Mouse (Mus musculus) midbrain, embryonic 14.5 days (tissue): ENCODE data around the gene Angptl2. TPM values are rescaled to one million over a fixed set of nuclear protein-coding genes. Genes with fewer than 3 reads are reported as not detected.

Experiments
- ATAC-seq: fragments of 200-750 bp; cut with Nextera tagmentation; 2 replicates; pipeline ENCODE4 v1.8.0; 2017; ENCODE audit warnings: moderate number of reproducible peaks, moderate library complexity; ENCODE audit not compliant: low FRiP score, low TSS enrichment
- DNase-seq: peaks from one replicate; pipeline ENCODE4 v3.0.0-alpha.2; 2015
- H3K27ac ChIP-seq: fragments of 300-500 bp; sonication (generic); replicated peaks from 2 replicates; pipeline ENCODE4 v1.5.1; 2014; ENCODE audit warnings: mild to moderate bottlenecking, low read depth, low read length, moderate library complexity
- H3K27me3 ChIP-seq: fragments of 300-500 bp; sonication (generic); 2 replicates; pipeline ENCODE4 v1.6.1; 2014; ENCODE audit warnings: low read length, control low read depth, mixed read lengths; ENCODE audit not compliant: control insufficient read depth, insufficient read depth
- H3K36me3 ChIP-seq: fragments of 300-500 bp; sonication (generic); 2 replicates; pipeline ENCODE4 v1.6.1; 2014; ENCODE audit warnings: low read length, control low read depth; ENCODE audit not compliant: control insufficient read depth, insufficient read depth
- H3K4me1 ChIP-seq: fragments of 300-500 bp; sonication (generic); 2 replicates; pipeline ENCODE4 v1.6.1; 2014; ENCODE audit warnings: mild to moderate bottlenecking, antibody characterized with exemption, low read length, control low read depth; ENCODE audit not compliant: control insufficient read depth, insufficient read depth
- H3K4me2 ChIP-seq: fragments of 300-500 bp; sonication (generic); 2 replicates; pipeline ENCODE4 v1.6.1; 2014; ENCODE audit warnings: mild to moderate bottlenecking, low read length, moderate library complexity
- H3K4me3 ChIP-seq: fragments of 300-500 bp; sonication (generic); replicated peaks from 2 replicates; pipeline ENCODE4 v1.5.1; 2014; ENCODE audit warnings: low read depth, low read length
- H3K9ac ChIP-seq: fragments of 300-500 bp; sonication (generic); replicated peaks from 2 replicates; pipeline ENCODE4 v1.6.1; 2014; ENCODE audit warnings: mild to moderate bottlenecking, low read length, moderate library complexity
- H3K9me3 ChIP-seq: fragments of 300-500 bp; sonication (generic); 2 replicates; pipeline ENCODE4 v1.6.1; 2016; ENCODE audit warnings: low read length, control low read depth, mixed read lengths; ENCODE audit not compliant: control insufficient read depth
- WGBS: fragments of 180-500 bp; shearing (Covaris S2); extraction: QIAGEN DNeasy Blood & Tissue Kit; methylation state at CpG from one replicate; pipeline ENCODE4 v1.1.7; 2014; 5-methylcytosine and 5-hydroxymethylcytosine counted together
- polyA plus RNA-seq: library from polyadenylated mRNA; unstranded; fragments of >200 nt; fragmentation: Nextera tagmentation; extraction: Ambion mirVana; gene quantifications from 2 replicates; pipeline ENCODE4 v1.2.1, GENCODE M21; 2014

Gene Angptl2
- polyA plus RNA-seq, 1 experiment from 2014 or later: 10.1 TPM

DNA sequence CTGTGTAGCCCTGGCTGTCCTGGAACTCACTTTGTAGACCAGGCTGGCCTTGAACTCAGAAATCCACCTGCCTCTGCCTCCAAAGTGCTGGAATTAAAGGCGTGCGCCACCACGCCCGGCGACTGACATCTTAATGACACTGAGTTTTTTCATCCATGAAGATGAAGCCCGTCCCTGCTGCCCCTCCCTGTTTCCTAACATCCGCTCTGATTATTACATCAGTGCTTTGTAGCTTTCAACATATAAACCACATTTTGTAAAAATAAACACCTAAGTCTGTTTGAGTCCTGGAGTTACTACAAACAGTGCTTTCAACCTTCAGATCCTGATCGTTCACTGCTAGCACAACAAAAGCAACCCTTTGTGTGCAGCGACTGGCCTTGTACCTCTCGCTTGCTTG, 63.9 kb downstream of the Angptl2 start:
- ATAC-seq: no peak
- 87% methylated on average over 10 of the region's 10 CpGs for WGBS
- H3K4me1 ChIP-seq: no peaks in the 10 kb centered on the region
- H3K9ac ChIP-seq: no peak overlapping the region
- DNase-seq: no peak
- H3K36me3 ChIP-seq: peaks cover 36% of the 10 kb centered on the region
- no peaks in the 10 kb centered on the region for H3K9me3 ChIP-seq
- no peak overlapping the region for H3K4me2 ChIP-seq
- no peak overlapping the region for H3K27ac ChIP-seq
- no peaks in the 10 kb centered on the region for H3K27me3 ChIP-seq
- no peak overlapping the region for H3K4me3 ChIP-seq

DNA sequence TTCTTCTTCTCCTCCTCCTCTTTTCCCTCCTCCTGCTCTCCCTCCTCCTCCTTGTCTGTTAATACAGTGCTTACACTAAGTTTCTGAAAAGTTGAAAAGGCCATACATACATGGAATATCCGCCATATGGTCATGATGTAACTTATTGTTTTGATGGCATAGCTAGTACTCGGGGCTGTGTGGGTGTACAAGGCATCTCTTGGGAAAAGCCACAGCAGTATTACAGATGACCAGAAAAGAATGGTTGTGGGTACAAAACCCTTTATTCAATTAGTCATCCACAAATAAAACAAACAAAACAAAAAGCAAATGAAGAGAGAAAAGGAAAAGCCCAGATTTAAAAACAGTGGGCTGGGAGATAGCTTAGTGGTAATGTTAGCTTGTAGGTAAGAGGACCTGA, 64.7 kb downstream of the Angptl2 start:
- Histone ChIP-seq H3K9ac (no peak overlapping the region), H3K36me3 (peaks cover 31% of the 10 kb centered on the region), H3K27ac (no peak overlapping the region), H3K4me3 (no peak overlapping the region), H3K27me3 (no peaks in the 10 kb centered on the region), H3K4me2 (no peak overlapping the region), H3K9me3 (no peaks in the 10 kb centered on the region), H3K4me1 (no peaks in the 10 kb centered on the region)
- WGBS: 88% methylated on average over 2 of the region's 2 CpGs
- no peak for DNase-seq
- ATAC-seq: no peak

DNA sequence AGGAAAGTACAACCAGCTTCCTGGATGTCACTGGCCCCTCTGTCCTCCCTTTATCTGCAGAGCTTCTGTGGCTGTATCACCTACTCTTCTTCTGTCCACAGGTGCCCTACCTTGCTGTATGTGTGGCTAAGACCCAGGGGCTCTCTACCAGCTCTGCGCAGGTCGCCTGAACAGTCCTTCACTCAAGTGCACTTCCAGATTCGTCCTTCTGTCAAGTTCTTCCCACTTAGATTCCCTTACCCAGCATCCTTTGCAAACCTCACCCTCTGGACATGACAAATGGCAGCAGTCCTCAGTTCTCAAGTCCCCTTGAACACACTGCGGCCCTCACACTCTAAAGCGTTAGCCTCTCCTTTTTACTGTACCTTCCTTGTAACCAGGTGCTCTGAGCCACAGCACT, 65.9 kb downstream of the Angptl2 start:
- H3K36me3 ChIP-seq: peaks cover 31% of the 10 kb centered on the region
- no peaks in the 10 kb centered on the region for H3K9me3 ChIP-seq
- no peak overlapping the region for H3K9ac ChIP-seq
- H3K4me3 ChIP-seq: no peak overlapping the region
- H3K27me3 ChIP-seq: no peaks in the 10 kb centered on the region
- no peaks in the 10 kb centered on the region for H3K4me1 ChIP-seq
- no peak overlapping the region for H3K27ac ChIP-seq
- ATAC-seq (no peak), DNase-seq (no peak)
- WGBS: 84% methylated on average over 5 of the region's 5 CpGs
- no peak overlapping the region for H3K4me2 ChIP-seq

DNA sequence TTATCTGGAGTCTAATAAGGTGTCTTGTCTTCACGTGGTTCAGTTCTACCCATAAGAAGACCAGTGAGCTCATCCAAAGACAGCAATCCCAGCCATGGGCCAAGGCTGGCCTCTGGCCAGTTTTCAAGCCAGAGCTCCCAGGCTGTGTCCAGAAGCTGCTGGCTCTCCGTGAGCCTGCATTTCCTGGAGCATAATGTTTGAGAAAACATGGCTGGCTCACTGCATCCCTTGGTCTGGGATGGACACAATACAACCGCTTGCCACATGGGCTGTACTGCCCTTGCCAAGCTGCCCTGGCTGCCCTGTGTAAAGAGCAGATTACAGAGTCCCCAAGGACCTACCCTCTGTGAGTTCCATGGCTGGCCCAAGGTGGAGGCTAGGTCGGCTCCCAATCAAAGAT, 67.0 kb downstream of the Angptl2 start:
- DNase-seq: peak; percentile 21
- Histone ChIP-seq H3K27me3 (no peaks in the 10 kb centered on the region), H3K9ac (no peak overlapping the region), H3K36me3 (peaks cover 27% of the 10 kb centered on the region), H3K4me3 (no peak overlapping the region), H3K4me1 (no peaks in the 10 kb centered on the region), H3K27ac (no peak overlapping the region), H3K9me3 (peaks cover 3% of the 10 kb centered on the region; the same call in 1 of the 2 replicates), H3K4me2 (no peak overlapping the region)
- WGBS: 79% methylated on average over 4 of the region's 4 CpGs
- ATAC-seq: no peak

DNA sequence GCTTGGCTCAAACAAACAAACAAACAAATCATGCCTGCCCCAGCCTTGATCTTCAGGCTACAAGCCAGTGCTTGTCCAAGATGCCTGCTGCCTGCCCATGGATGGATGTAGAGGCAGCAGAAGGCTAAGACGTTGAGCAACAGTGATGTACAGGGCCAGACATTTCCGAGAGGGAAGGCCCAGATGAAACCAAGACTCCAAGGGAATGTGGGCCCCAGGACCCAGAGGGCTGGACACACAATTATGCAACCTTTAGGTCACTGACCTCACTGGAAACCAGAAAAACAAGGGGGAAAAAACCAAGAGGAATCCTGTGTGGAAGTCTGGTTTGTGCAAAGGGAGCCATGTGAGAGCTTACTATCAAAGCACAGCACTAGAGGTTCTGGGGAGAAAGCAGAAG, 67.8 kb downstream of the Angptl2 start:
- H3K27ac ChIP-seq: no peak overlapping the region
- no peak overlapping the region for H3K4me3 ChIP-seq
- WGBS: 86% methylated on average over 2 of the region's 2 CpGs
- ATAC-seq (no peak), DNase-seq (no peak)
- no peak overlapping the region for H3K4me2 ChIP-seq
- H3K4me1 ChIP-seq: no peaks in the 10 kb centered on the region
- H3K9ac ChIP-seq: no peak overlapping the region
- peaks cover 3% of the 10 kb centered on the region; the same call in 1 of the 2 replicates for H3K9me3 ChIP-seq
- H3K36me3 ChIP-seq: peaks cover 27% of the 10 kb centered on the region
- no peaks in the 10 kb centered on the region for H3K27me3 ChIP-seq

DNA sequence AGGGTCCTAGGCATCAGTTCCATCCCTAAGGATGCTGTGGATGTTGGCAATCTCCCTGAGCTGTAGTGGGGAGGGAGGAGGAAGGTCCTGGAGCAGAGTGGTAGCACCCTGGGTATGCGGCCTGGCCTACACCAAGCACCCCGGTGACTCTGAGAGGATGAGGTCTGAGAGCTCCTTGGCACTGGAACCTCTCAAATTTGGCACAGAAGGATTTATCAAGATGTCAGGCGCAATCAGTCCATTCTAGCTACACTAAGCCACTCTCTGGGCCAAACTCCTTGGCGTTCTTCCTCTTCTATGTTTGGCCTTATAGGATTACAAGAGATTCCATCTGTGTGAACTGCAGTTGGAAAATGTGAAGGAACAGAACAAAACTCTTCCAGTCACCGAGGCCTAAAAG, 73.0 kb downstream of the Angptl2 start:
- no peak for ATAC-seq
- peaks cover 11% of the 10 kb centered on the region for H3K36me3 ChIP-seq
- H3K27ac ChIP-seq: no peak overlapping the region
- no peaks in the 10 kb centered on the region for H3K27me3 ChIP-seq
- H3K4me1 ChIP-seq: peaks cover 6% of the 10 kb centered on the region; the same call in 1 of the 2 replicates
- H3K4me3 ChIP-seq: no peak overlapping the region
- 91% methylated on average over 5 of the region's 5 CpGs for WGBS
- DNase-seq: no peak
- H3K9ac ChIP-seq: no peak overlapping the region
- H3K4me2 ChIP-seq: no peak overlapping the region
- H3K9me3 ChIP-seq: peaks cover 3% of the 10 kb centered on the region; the same call in 1 of the 2 replicates

DNA sequence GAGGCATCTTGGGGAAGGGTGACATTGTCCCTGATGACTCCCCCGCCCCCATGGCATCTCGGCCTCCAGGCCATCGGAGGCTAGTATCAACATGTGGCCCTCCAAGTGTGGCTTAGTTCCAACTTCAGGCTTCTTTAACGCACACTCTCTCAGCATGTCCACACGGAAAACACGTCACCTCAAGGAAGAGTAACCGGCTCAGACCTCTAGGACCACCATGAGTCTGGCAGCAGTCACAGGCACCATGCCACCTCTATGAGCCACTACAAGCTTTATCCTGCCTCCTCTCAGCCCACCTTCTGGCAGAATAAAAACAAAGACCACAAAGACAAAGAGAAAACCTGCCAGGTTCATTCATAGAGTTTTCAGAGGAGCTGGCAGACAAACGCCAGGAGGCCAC, 74.6 kb downstream of the Angptl2 start:
- Histone ChIP-seq H3K4me2 (no peak overlapping the region), H3K9me3 (peaks cover 3% of the 10 kb centered on the region; the same call in 1 of the 2 replicates), H3K36me3 (peaks cover 4% of the 10 kb centered on the region), H3K27ac (no peak overlapping the region), H3K4me3 (no peak overlapping the region), H3K4me1 (peaks cover 6% of the 10 kb centered on the region; the same call in 1 of the 2 replicates), H3K27me3 (no peaks in the 10 kb centered on the region), H3K9ac (no peak overlapping the region)
- DNase-seq (no peak), ATAC-seq (no peak)
- 91% methylated on average over 8 of the region's 8 CpGs for WGBS

DNA sequence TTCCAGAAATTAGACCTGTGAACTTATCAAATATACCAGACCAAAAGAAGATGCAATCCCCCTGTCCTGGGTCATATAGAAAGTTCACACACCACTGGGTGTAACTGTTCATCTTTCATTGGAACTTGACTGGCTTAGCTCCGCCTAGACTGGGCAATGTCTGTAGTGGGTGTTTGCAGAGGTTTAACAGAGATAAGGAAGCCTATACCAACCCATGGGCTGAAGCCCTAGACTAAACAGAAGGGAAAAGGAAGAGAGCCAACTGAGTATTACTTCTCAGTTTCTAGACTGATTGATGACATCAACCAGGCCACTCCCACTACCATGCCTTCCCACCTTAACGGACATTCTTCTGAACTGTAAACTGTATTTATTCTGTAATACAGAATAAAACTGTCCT, 76.2 kb downstream of the Angptl2 start:
- ATAC-seq (no peak), DNase-seq (no peak)
- Histone ChIP-seq H3K9me3 (peaks cover 3% of the 10 kb centered on the region; the same call in 1 of the 2 replicates), H3K27ac (no peak overlapping the region), H3K4me3 (no peak overlapping the region), H3K4me1 (peaks cover 6% of the 10 kb centered on the region; the same call in 1 of the 2 replicates), H3K9ac (no peak overlapping the region), H3K27me3 (no peaks in the 10 kb centered on the region), H3K36me3 (peaks cover 4% of the 10 kb centered on the region), H3K4me2 (no peak overlapping the region)
- WGBS: 90% methylated on average over 2 of the region's 2 CpGs

DNA sequence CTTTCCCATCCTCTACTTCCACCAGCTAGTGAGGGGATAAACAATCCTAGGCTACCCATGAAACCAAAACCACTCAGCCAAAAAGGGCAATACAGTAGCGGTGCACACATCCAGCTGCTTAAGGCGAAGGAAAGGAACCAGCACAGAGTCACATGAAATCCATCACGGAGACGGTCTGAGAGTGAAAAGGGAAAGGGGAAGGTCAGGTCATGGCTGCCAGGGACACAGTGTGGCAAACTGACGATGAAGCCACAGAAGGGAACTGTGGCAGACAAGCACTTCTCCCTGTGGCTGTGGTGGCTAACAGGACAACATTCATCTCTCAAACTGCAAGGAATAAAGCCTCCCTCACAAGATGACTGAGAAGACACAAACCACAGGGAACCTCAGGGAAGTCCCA, 79.2 kb downstream of the Angptl2 start:
- ATAC-seq: no peak
- Histone ChIP-seq H3K36me3 (peaks cover 8% of the 10 kb centered on the region), H3K27ac (no peak overlapping the region), H3K9me3 (no peaks in the 10 kb centered on the region), H3K4me3 (no peak overlapping the region), H3K9ac (no peak overlapping the region), H3K4me2 (no peak overlapping the region), H3K4me1 (peaks cover 6% of the 10 kb centered on the region; the same call in 1 of the 2 replicates), H3K27me3 (no peaks in the 10 kb centered on the region)
- DNase-seq: no peak
- 89% methylated on average over 5 of the region's 5 CpGs for WGBS
